Mouse (Mus musculus) cerebellum, postnatal 10 days (tissue): ENCODE data around the gene Ostf1.

ENCODE experiments used
- DNase-seq, 2 experiments: peaks; one replicate each; pipeline ENCODE4 v3.0.0; 2021; ENCODE audit warnings: mixed read lengths in 2 of 2

Ostf1 gene

GRCm38 (mm10) chr19:18557708-18558107, 73.9 kb downstream of the Ostf1 start:
- no peak for DNase-seq

GRCm38 (mm10) chr19:18555645-18556044, 76.0 kb downstream of the Ostf1 start:
- DNase-seq = no peak

- DNase-seq = peak; percentile 85 to 89
Observed at GRCm38 (mm10) chr19:18548668-18549067, 83.0 kb downstream of the Ostf1 start.
